ENCODE assay signal across 14 mouse cellular contexts in the genomic region with DNA sequence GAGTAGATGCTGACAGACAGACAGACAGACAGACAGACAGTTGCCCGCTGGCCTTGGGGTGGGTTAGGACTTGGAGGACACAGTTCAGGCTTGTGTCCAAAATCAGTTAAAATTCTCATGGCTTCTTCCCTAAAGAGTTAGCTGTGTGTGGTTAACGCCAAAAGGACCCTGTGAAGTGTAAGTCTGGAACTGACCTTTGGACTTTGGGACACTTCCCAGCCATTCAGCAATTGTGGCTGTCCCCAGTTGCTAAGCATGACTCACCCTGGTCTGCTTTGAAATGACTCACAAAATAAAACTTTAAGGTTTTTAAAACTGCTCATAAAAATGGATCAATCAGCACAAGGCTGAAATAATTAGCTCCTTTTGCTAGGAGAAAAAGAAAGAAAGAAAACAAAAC.
DNase-seq lines count a peak whose midpoint lies in the region; ATAC-seq and TF ChIP-seq lines count a peak whose summit lies in the region.
"Had no signal": no experiment of that assay in that cellular context is flagged by ENCODE, and none has a peak within 500 bp of the region (broad histone marks: within the 10 kb centered on the region; RNA-seq: fewer than 3 reads in every experiment).

No protein-coding gene starts in this region.

- DNase-seq in adrenal gland, adult (ENCODE audit: inconsistent age in 2 of 2, low spot score in 1 of 2) = peak; percentile 59 to 78
- no peak for DNase-seq in adrenal gland, adult 18-20 months (ENCODE audit: low spot score in 2 of 2)
- DNase-seq in liver = no peak
- DNase-seq in kidney, adult 9 months = peak; percentile 89
- peak; percentile 47 for DNase-seq in stomach, postnatal 0 days (ENCODE audit: low spot score)
- no peak for DNase-seq in layer of hippocampus, adult 18-20 months (ENCODE audit: low spot score in 2 of 2)
- DNase-seq in cerebellum, postnatal 4 days (ENCODE audit: low spot score in 2 of 2) = no peak
- DNase-seq: cerebellum, adult 2 months; layer of hippocampus, postnatal 36 days; thymus, postnatal 4 days had no signal

- no peak overlapping the region for H3K4me3 ChIP-seq in liver, embryonic 16.5 days (ENCODE audit: low read depth, low read length)
- no peak overlapping the region for H3K4me3 ChIP-seq in stomach, postnatal 0 days (ENCODE audit: low read depth, low read length)
- H3K4me3 ChIP-seq: embryonic facial prominence, embryonic 10.5 days; hindbrain, embryonic 15.5 days; limb, embryonic 12.5 days had no signal

- no peak overlapping the region for H3K4me2 ChIP-seq in liver, embryonic 16.5 days (ENCODE audit: low read depth, low read length)
- no peak overlapping the region for H3K4me2 ChIP-seq in stomach, postnatal 0 days (replicated peaks; ENCODE audit: low read depth)
- H3K4me2 ChIP-seq: hindbrain, embryonic 15.5 days; limb, embryonic 12.5 days had no signal

- 41% methylated on average over 2 of the region's 2 CpGs for whole genome bisulfite sequencing in liver, embryonic 16.5 days (ENCODE audit: insufficient replicate concordance)
- WGBS in stomach, postnatal 0 days = 61% methylated on average over 2 of the region's 2 CpGs

- 0 out of 2 replicates have a peak, but pooled peaks have one; percentile 32 for ATAC-seq in liver, embryonic 16.5 days (ENCODE audit: low read depth)
- peak; percentile 79; the same call in 1 of the 2 replicates for ATAC-seq in stomach, postnatal 0 days (ENCODE audit: low FRiP score, low TSS enrichment)

- TF ChIP-seq CTCF in stomach, postnatal 0 days (IDR thresholded peaks at IDR 0.05; ENCODE audit: low read depth) = no peak

- H3K9ac ChIP-seq in liver, embryonic 16.5 days (ENCODE audit: low read depth, low read length) = no peak overlapping the region
- no peak overlapping the region for H3K9ac ChIP-seq in stomach, postnatal 0 days (ENCODE audit: low read length)
- H3K9ac ChIP-seq: hindbrain, embryonic 15.5 days; limb, embryonic 12.5 days had no signal

- no peak for TF ChIP-seq EP300 in stomach, postnatal 0 days (optimal IDR thresholded peaks at IDR 0.05)

- no peak overlapping the region for H3K27ac ChIP-seq in liver, embryonic 16.5 days (ENCODE audit: low read length)
- no peak overlapping the region for H3K27ac ChIP-seq in stomach, postnatal 0 days (replicated peaks)
- H3K27ac ChIP-seq: embryonic facial prominence, embryonic 10.5 days; hindbrain, embryonic 15.5 days; limb, embryonic 12.5 days had no signal

- no peaks in the 10 kb centered on the region for H3K27me3 ChIP-seq in liver, embryonic 16.5 days (ENCODE audit: control insufficient read depth, insufficient read depth, low read depth, low read length)
- H3K27me3 ChIP-seq in stomach, postnatal 0 days (ENCODE audit: control insufficient read depth, insufficient read depth, low read length) = no peaks in the 10 kb centered on the region
- H3K27me3 ChIP-seq: limb, embryonic 12.5 days had no signal

- no peaks in the 10 kb centered on the region for H3K36me3 ChIP-seq in liver, embryonic 16.5 days (ENCODE audit: control insufficient read depth, insufficient read depth)
- H3K36me3 ChIP-seq in stomach, postnatal 0 days (ENCODE audit: control insufficient read depth, insufficient read depth, low read length) = no peaks in the 10 kb centered on the region
- H3K36me3 ChIP-seq: embryonic facial prominence, embryonic 10.5 days; hindbrain, embryonic 15.5 days; limb, embryonic 12.5 days had no signal

- no peaks in the 10 kb centered on the region for H3K9me3 ChIP-seq in liver, embryonic 16.5 days (replicated peaks; ENCODE audit: control insufficient read depth, low read length)
- H3K9me3 ChIP-seq in stomach, postnatal 0 days (ENCODE audit: control insufficient read depth, low read length) = no peaks in the 10 kb centered on the region
- H3K9me3 ChIP-seq: embryonic facial prominence, embryonic 10.5 days; hindbrain, embryonic 15.5 days; limb, embryonic 12.5 days had no signal

- H3K4me1 ChIP-seq in liver, embryonic 16.5 days (ENCODE audit: control insufficient read depth, low read depth, low read length) = no peaks in the 10 kb centered on the region
- H3K4me1 ChIP-seq in stomach, postnatal 0 days (replicated peaks; ENCODE audit: control insufficient read depth, insufficient read depth) = no peaks in the 10 kb centered on the region
- H3K4me1 ChIP-seq: embryonic facial prominence, embryonic 10.5 days; limb, embryonic 12.5 days had no signal

Comparison
In these comparisons a context has a peak if more than half of its experiments do, and no peak if none do; other contexts are left out.
1. DNase-seq: peak in adrenal gland, adult (2 of 2), kidney, adult 9 months (single experiment) and stomach, postnatal 0 days (single experiment); none in adrenal gland, adult 18-20 months (0 of 2), liver (single experiment), layer of hippocampus, adult 18-20 months (0 of 2) and cerebellum, postnatal 4 days (0 of 2).